Mouse (Mus musculus) forebrain, embryonic 14.5 days (tissue): ENCODE data around the gene Lce1b. TPM values are rescaled to one million over a fixed set of nuclear protein-coding genes. Genes with fewer than 3 reads are reported as not detected.

Experiments
- ATAC-seq: fragments of 200-750 bp; cut with Nextera tagmentation; 2 replicates; pipeline ENCODE4 v1.8.0; 2017; ENCODE audit warnings: mild to moderate bottlenecking, moderate library complexity
- DNase-seq: peaks from one replicate; pipeline ENCODE4 v3.0.0-alpha.2; 2015; ENCODE audit warnings: low spot score
- H3K27ac ChIP-seq: fragments of 300-500 bp; sonication (generic); 2 replicates; pipeline ENCODE4 v1.5.1; 2014; ENCODE audit warnings: low read depth, mild to moderate bottlenecking, control low read depth, low read length, moderate library complexity
- H3K27me3 ChIP-seq: fragments of 300-500 bp; sonication (generic); replicated peaks from 2 replicates; pipeline ENCODE4 v1.6.1; 2014; ENCODE audit warnings: low read length, control low read depth, mixed read lengths; ENCODE audit not compliant: control insufficient read depth, insufficient read depth
- H3K36me3 ChIP-seq: fragments of 300-500 bp; sonication (generic); 2 replicates; pipeline ENCODE4 v1.6.1; 2014; ENCODE audit warnings: low read length, control low read depth; ENCODE audit not compliant: control insufficient read depth, insufficient read depth
- H3K4me1 ChIP-seq: fragments of 300-500 bp; sonication (generic); 2 replicates; pipeline ENCODE4 v1.6.1; 2014; ENCODE audit warnings: antibody characterized with exemption, low read length, control low read depth; ENCODE audit not compliant: control insufficient read depth, insufficient read depth
- H3K4me2 ChIP-seq: fragments of 300-500 bp; sonication (generic); 2 replicates; pipeline ENCODE4 v1.6.1; 2014; ENCODE audit warnings: mild to moderate bottlenecking, control low read depth, low read length
- H3K4me3 ChIP-seq: fragments of 300-500 bp; sonication (generic); 2 replicates; pipeline ENCODE4 v1.5.1; 2014; ENCODE audit warnings: low read depth, low read length, control low read depth
- H3K9ac ChIP-seq: fragments of 300-500 bp; sonication (generic); 2 replicates; pipeline ENCODE4 v1.6.1; 2014; ENCODE audit warnings: mild to moderate bottlenecking, low read length, control low read depth, moderate library complexity
- H3K9me3 ChIP-seq: fragments of 300-500 bp; sonication (generic); replicated peaks from 2 replicates; pipeline ENCODE4 v1.6.1; 2016; ENCODE audit warnings: low read length, control low read depth, mixed read lengths; ENCODE audit not compliant: control insufficient read depth
- WGBS: fragments of 180-500 bp; shearing (Covaris S2); extraction: QIAGEN DNeasy Blood & Tissue Kit; methylation state at CpG from one replicate; pipeline ENCODE4 v1.1.7; 2014; 5-methylcytosine and 5-hydroxymethylcytosine counted together
- polyA plus RNA-seq: library from polyadenylated mRNA; unstranded; fragments of >200 nt; fragmentation: Nextera tagmentation; extraction: Ambion mirVana; gene quantifications from 2 replicates; pipeline ENCODE4 v1.2.1, GENCODE M21; 2014

The Lce1b gene
- polyA plus RNA-seq, 1 experiment from 2014 or later: not detected

GRCm38 (mm10) chr3:92638653-92638991, 18.1 kb downstream of the Lce1b start:
- 43% methylated on average over 3 of the region's 3 CpGs for WGBS
- ATAC-seq (no peak), DNase-seq (peak; percentile 2)
- Histone ChIP-seq H3K4me3 (no peak overlapping the region), H3K27ac (no peak overlapping the region), H3K36me3 (no peaks in the 10 kb centered on the region), H3K9ac (no peak overlapping the region), H3K4me1 (no peaks in the 10 kb centered on the region), H3K4me2 (no peak overlapping the region), H3K27me3 (no peaks in the 10 kb centered on the region), H3K9me3 (no peaks in the 10 kb centered on the region)

- no peaks in the 10 kb centered on the region for H3K27me3 ChIP-seq
- ATAC-seq (peak; percentile 81), DNase-seq (peak; percentile 69)
- WGBS: 6% methylated on average over 1 of the region's 1 CpGs
- H3K4me2 ChIP-seq: no peak overlapping the region
- H3K4me1 ChIP-seq: no peaks in the 10 kb centered on the region
- H3K9ac ChIP-seq: no peak overlapping the region
- H3K4me3 ChIP-seq: no peak overlapping the region
- no peak overlapping the region for H3K27ac ChIP-seq
- H3K36me3 ChIP-seq: no peaks in the 10 kb centered on the region
- H3K9me3 ChIP-seq: no peaks in the 10 kb centered on the region
Measured at GRCm38 (mm10) chr3:92637745-92638652, 18.7 kb downstream of the Lce1b start.

- Histone ChIP-seq H3K27me3 (no peaks in the 10 kb centered on the region), H3K36me3 (no peaks in the 10 kb centered on the region), H3K4me2 (no peak within 1 kb of the TSS), H3K27ac (no peak within 1 kb of the TSS), H3K9me3 (no peaks in the 10 kb centered on the region), H3K4me3 (no peak within 1 kb of the TSS), H3K4me1 (no peaks in the 10 kb centered on the region), H3K9ac (no peak within 1 kb of the TSS)
- ATAC-seq (no peak), DNase-seq (no peak)
- 85% methylated on average over 2 of the region's 2 CpGs for WGBS
Measured at GRCm38 (mm10) chr3:92621560-92621959, 35.2 kb downstream of the Lce1b start, which contains the start of gene Lce6a. TSS of gene Lce6a (minus strand) at chr3:92621660.

- Histone ChIP-seq H3K4me2 (no peak overlapping the region), H3K27ac (no peak overlapping the region), H3K36me3 (no peaks in the 10 kb centered on the region), H3K27me3 (no peaks in the 10 kb centered on the region), H3K4me3 (no peak overlapping the region), H3K4me1 (no peaks in the 10 kb centered on the region), H3K9me3 (no peaks in the 10 kb centered on the region), H3K9ac (no peak overlapping the region)
- ATAC-seq (no peak), DNase-seq (no peak)
- WGBS: 67% methylated on average over 1 of the region's 1 CpGs
Measured at GRCm38 (mm10) chr3:92609804-92610203, 46.9 kb downstream of the Lce1b start.

- Histone ChIP-seq H3K4me3 (no peak within 1 kb of the TSS), H3K27me3 (no peaks in the 10 kb centered on the region), H3K36me3 (no peaks in the 10 kb centered on the region), H3K9me3 (no peaks in the 10 kb centered on the region), H3K4me1 (no peaks in the 10 kb centered on the region), H3K9ac (no peak within 1 kb of the TSS), H3K27ac (no peak within 1 kb of the TSS), H3K4me2 (no peak within 1 kb of the TSS)
- DNase-seq (no peak), ATAC-seq (no peak)
Measured at GRCm38 (mm10) chr3:92607392-92607791, 49.3 kb downstream of the Lce1b start, which contains the start of gene 2210017I01Rik. TSS of gene 2210017I01Rik (minus strand) at chr3:92607492.

Other genes with a start within 250 kb of the Lce1b start
- gene Sprr2i, start 248.9 kb downstream of the Lce1b start, polyA plus RNA-seq: not detected in 2 replicates
- gene Sprr2j-ps, start 238.8 kb downstream of the Lce1b start, polyA plus RNA-seq: not detected in 2 replicates
- gene Gm9774, start 227.5 kb downstream of the Lce1b start, polyA plus RNA-seq: 4.3 and 6.3 TPM in 2 replicates
- not detected in 2 replicates for gene Sprr2k, start 224.3 kb downstream of the Lce1b start, polyA plus RNA-seq
- not detected in 2 replicates for gene Sprr1b, start 218.1 kb downstream of the Lce1b start, polyA plus RNA-seq
- not detected in 2 replicates for gene Sprr3, start 198.2 kb downstream of the Lce1b start, polyA plus RNA-seq
- not detected in 2 replicates for gene Sprr1a, start 171.0 kb downstream of the Lce1b start, polyA plus RNA-seq
- not detected in 2 replicates for gene Sprr4, start 156.4 kb downstream of the Lce1b start, polyA plus RNA-seq
- not detected in 2 replicates for gene 2310046K23Rik, start 122.4 kb downstream of the Lce1b start, polyA plus RNA-seq
- not detected in 2 replicates for gene Ivl, start 83.2 kb downstream of the Lce1b start, polyA plus RNA-seq
- not detected in 2 replicates for gene Smcp, start 67.9 kb downstream of the Lce1b start, polyA plus RNA-seq
- gene 2210017I01Rik, start 49.4 kb downstream of the Lce1b start, polyA plus RNA-seq: not detected in 2 replicates
- not detected in 2 replicates for gene Lce6a, start 35.3 kb downstream of the Lce1b start, polyA plus RNA-seq
- gene Lce1a1, start 8.6 kb downstream of the Lce1b start, polyA plus RNA-seq: not detected in 2 replicates
- not detected in 2 replicates for gene Lce1a2, start 13.4 kb upstream of the Lce1b start, polyA plus RNA-seq
- not detected in 2 replicates for gene Lce1c, start 22.3 kb upstream of the Lce1b start, polyA plus RNA-seq
- gene Lce1d, start 30.3 kb upstream of the Lce1b start, polyA plus RNA-seq: not detected in 2 replicates
- not detected in 2 replicates for gene Lce1e, start 52.1 kb upstream of the Lce1b start, polyA plus RNA-seq
- gene Lce1f, start 63.4 kb upstream of the Lce1b start, polyA plus RNA-seq: not detected in 2 replicates
- not detected in 2 replicates for gene Gm38119, start 82.2 kb upstream of the Lce1b start, polyA plus RNA-seq
- gene Lce1g, start 95.4 kb upstream of the Lce1b start, polyA plus RNA-seq: not detected in 2 replicates
- gene Lce1h, start 108.1 kb upstream of the Lce1b start, polyA plus RNA-seq: not detected in 2 replicates
- gene Lce1i, start 122.0 kb upstream of the Lce1b start, polyA plus RNA-seq: not detected in 2 replicates
- gene Lce1j, start 133.6 kb upstream of the Lce1b start, polyA plus RNA-seq: not detected in 2 replicates
- gene Lce1k, start 151.0 kb upstream of the Lce1b start, polyA plus RNA-seq: not detected in 2 replicates
- not detected in 2 replicates for gene Kprp, start 170.3 kb upstream of the Lce1b start, polyA plus RNA-seq
- gene Lce1l, start 194.4 kb upstream of the Lce1b start, polyA plus RNA-seq: not detected in 2 replicates
- not detected in 2 replicates for gene 2310050C09Rik, start 213.3 kb upstream of the Lce1b start, polyA plus RNA-seq